Mouse (Mus musculus): ENCODE measurements at regions not wholly inside any gene's neighbourhood (a gene's known extent, or its start where the extent isn't known, plus 50 kb on each side); places are given as distances from the start of the nearest gene placed in this dataset.

DNA sequence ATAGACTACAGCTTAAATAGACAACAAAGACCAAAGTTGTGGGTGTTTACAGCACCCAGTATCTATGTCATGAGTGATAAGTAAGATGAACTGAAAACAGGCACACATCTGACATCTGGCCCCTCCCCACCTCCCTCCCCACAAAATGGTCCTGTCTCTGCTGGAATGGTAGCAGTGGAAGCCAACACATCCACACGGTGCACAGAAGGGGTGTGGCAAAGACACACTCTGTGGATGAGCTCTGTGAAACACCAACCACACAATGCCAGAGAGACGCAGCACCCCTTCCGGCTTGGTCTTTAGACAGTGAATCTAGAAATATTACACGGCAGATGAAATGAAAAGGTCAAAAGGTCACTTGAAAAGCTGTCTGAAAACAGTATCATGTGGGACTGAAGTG is 85.6 kb downstream of the Fgf18 start:
- Histone ChIP-seq H3K4me2 (ENCODE audit: low read length) (no peak overlapping the region), H3K27me3 (ENCODE audit: control insufficient read depth, insufficient read depth, low read length) (no peaks in the 10 kb centered on the region), H3K4me3 (ENCODE audit: control insufficient read depth in 1 of 2, insufficient read depth in 1 of 2, low read depth in 1 of 2, low read length in 2 of 2) (no peak overlapping the region), H3K36me3 (ENCODE audit: control insufficient read depth, insufficient read depth, low read length) (no peaks in the 10 kb centered on the region), H3K9ac (ENCODE audit: low read length) (no peak overlapping the region), H3K4me1 (ENCODE audit: control insufficient read depth in 2 of 2, insufficient read depth in 2 of 2, low read length in 2 of 2) (no peaks in the 10 kb centered on the region), H3K9me3 (ENCODE audit: control insufficient read depth, low read length) (peaks cover 5% of the 10 kb centered on the region), H3K27ac (replicated peaks in 1 of 2; ENCODE audit: control insufficient read depth in 1 of 2, insufficient read depth in 1 of 2, low read depth in 2 of 2, low read length in 2 of 2) (no peak overlapping the region)
- ATAC-seq (ENCODE audit: insufficient number of reproducible peaks, insufficient read depth, low FRiP score, low read depth): no peak
- 80% methylated on average over 4 of the region's 4 CpGs for WGBS

DNA sequence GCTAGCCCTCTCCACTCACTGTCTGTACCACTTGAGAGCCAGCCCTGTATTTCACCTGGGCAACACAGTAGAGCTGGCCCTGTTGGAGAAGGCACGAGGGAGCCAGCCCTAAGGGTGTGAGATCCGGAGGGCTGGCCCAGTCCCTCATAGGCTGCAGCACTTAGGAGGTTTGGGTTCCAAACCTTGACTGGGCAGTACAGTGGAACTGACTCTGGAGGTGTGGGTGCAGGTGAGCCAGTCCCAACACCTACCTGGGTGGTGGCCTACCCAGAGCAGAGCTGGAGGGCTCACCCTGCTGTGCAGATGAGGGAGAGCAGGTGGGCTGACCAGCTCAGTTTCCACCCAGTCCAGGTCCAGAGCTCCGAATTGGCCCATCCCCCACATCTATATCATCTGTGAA is 86.8 kb downstream of the Fgf18 start:
- ATAC-seq (ENCODE audit: insufficient number of reproducible peaks, insufficient read depth, low FRiP score, low read depth): no peak

DNA sequence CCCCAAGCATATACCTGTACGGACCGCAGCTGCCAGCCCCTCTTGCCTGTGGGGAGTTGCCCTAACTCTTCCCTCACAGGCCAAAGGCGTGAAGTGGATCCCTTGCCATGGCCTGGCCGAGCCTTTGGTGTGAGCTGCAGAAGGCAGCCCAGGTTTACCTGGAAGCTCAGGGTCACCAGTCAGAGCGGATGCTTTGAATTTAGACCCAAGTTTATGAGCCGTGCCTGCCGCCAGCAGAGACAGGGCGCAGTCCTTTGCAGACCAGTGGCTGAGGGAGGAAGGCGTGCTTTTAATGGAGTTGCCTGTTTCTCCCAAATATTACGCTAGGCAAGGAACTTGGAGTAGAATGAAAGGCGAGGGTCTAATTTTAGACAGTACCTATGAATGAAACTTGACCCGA is 97.0 kb downstream of the Fgf18 start:
- Histone ChIP-seq H3K9ac (ENCODE audit: low read length) (no peak overlapping the region), H3K4me1 (ENCODE audit: control insufficient read depth in 2 of 2, insufficient read depth in 2 of 2, low read length in 2 of 2) (no peaks in the 10 kb centered on the region), H3K4me3 (ENCODE audit: control insufficient read depth in 1 of 2, insufficient read depth in 1 of 2, low read depth in 1 of 2, low read length in 2 of 2) (no peak overlapping the region), H3K9me3 (ENCODE audit: control insufficient read depth, low read length) (no peaks in the 10 kb centered on the region), H3K27me3 (ENCODE audit: control insufficient read depth, insufficient read depth, low read length) (no peaks in the 10 kb centered on the region), H3K36me3 (ENCODE audit: control insufficient read depth, insufficient read depth, low read length) (no peaks in the 10 kb centered on the region), H3K4me2 (ENCODE audit: low read length) (no peak overlapping the region), H3K27ac (replicated peaks in 1 of 2; ENCODE audit: control insufficient read depth in 1 of 2, insufficient read depth in 1 of 2, low read depth in 2 of 2, low read length in 2 of 2) (no peak overlapping the region)
- ATAC-seq (ENCODE audit: insufficient number of reproducible peaks, insufficient read depth, low FRiP score, low read depth): no peak
- 68% methylated on average over 12 of the region's 12 CpGs for WGBS

More for the DNA sequence above, 86.8 kb downstream of the Fgf18 start:
- no peaks in the 10 kb centered on the region for H3K27me3 ChIP-seq (ENCODE audit: control insufficient read depth, insufficient read depth, low read length)
- no peaks in the 10 kb centered on the region for H3K4me1 ChIP-seq (ENCODE audit: control insufficient read depth in 2 of 2, insufficient read depth in 2 of 2, low read length in 2 of 2)
- peaks cover 5% of the 10 kb centered on the region for H3K9me3 ChIP-seq (ENCODE audit: control insufficient read depth, low read length)
- no peak overlapping the region for H3K27ac ChIP-seq (replicated peaks in 1 of 2; ENCODE audit: control insufficient read depth in 1 of 2, insufficient read depth in 1 of 2, low read depth in 2 of 2, low read length in 2 of 2)
- no peak overlapping the region for H3K9ac ChIP-seq (ENCODE audit: low read length)
- H3K4me2 ChIP-seq (ENCODE audit: low read length): no peak overlapping the region
- H3K36me3 ChIP-seq (ENCODE audit: control insufficient read depth, insufficient read depth, low read length): no peaks in the 10 kb centered on the region
- H3K4me3 ChIP-seq (ENCODE audit: control insufficient read depth in 1 of 2, insufficient read depth in 1 of 2, low read depth in 1 of 2, low read length in 2 of 2): no peak overlapping the region
- 51% methylated on average over 3 of the region's 3 CpGs for WGBS

DNA sequence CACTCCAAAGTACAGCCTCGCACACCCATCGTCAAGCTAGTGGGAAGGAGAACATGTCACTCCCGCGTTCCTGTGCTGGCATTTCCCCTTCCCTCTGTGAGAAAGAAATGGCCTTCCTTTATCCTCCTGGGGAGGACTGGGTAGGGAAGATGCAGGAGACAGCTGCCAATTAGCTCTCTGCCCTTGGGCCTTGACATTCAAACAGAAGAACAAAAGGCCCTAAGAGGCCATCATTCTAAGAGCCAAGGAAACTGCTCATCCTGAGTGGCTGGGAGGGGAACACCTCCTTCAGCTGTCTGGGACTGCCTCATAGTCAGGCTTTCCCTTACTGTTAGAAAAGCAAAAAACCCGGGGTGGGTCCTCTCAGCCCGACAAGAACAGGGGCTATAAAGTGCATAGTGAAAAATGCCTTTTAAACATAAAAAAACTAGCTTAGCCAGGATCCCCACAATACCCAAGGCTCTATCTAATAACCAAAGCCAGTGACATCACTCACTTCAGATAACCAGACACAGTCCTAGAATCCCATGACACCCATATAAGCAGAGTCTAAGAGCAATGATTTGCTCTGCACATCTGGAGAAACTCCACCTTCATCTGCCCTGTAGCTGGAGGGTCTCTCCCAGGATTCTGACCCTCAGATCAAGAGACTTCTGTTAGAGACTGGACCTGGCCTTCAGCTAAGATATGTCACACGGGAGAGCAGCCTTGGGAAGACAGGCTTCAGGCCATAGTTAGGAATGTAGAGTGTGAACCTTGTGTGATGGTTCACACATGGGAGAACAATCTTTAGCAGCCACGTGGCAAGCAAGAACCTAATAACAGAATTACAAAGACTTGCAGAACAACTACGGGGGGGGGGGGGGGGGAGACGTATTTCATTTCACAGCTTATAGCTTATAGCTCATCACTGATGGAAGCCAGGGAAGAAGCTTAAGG is 107.1 kb downstream of the Fgf18 start:
- H3K27me3 ChIP-seq (ENCODE audit: control insufficient read depth, insufficient read depth, low read length): no peaks in the 10 kb centered on the region
- H3K27ac ChIP-seq (replicated peaks in 1 of 2; ENCODE audit: control insufficient read depth in 1 of 2, insufficient read depth in 1 of 2, low read depth in 2 of 2, low read length in 2 of 2): no peak overlapping the region
- ATAC-seq (ENCODE audit: insufficient number of reproducible peaks, insufficient read depth, low FRiP score, low read depth): no peak
- H3K36me3 ChIP-seq (ENCODE audit: control insufficient read depth, insufficient read depth, low read length): no peaks in the 10 kb centered on the region
- no peak overlapping the region for H3K9ac ChIP-seq (ENCODE audit: low read length)
- no peaks in the 10 kb centered on the region for H3K4me1 ChIP-seq (ENCODE audit: control insufficient read depth in 2 of 2, insufficient read depth in 2 of 2, low read length in 2 of 2)
- H3K9me3 ChIP-seq (ENCODE audit: control insufficient read depth, low read length): no peaks in the 10 kb centered on the region
- 80% methylated on average over 10 of the region's 10 CpGs for WGBS
- no peak overlapping the region for H3K4me3 ChIP-seq (ENCODE audit: control insufficient read depth in 1 of 2, insufficient read depth in 1 of 2, low read depth in 1 of 2, low read length in 2 of 2)
- no peak overlapping the region for H3K4me2 ChIP-seq (ENCODE audit: low read length)

DNA sequence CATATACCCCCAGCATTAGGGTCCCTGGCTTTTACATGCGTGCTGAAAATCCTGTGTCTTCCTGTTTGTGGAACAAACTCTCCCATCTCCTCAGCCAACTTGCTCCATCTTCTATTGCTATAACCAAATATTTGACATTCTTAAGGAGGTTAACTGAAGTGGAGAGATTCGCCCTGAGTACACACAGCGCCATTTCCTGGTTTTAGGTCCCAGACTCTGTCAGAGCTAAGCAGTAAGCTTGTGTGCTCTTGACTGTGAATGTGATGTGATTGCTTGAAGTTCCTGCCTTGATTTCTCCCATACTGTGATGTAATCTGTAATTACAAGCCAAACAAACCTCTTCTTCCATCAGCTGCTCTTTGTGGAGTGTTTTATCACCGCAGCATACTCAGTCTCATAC is 110.8 kb downstream of the Fgf18 start:
- H3K9ac ChIP-seq (ENCODE audit: low read length): no peak overlapping the region
- no peak for ATAC-seq (ENCODE audit: insufficient number of reproducible peaks, insufficient read depth, low FRiP score, low read depth)
- no peaks in the 10 kb centered on the region for H3K9me3 ChIP-seq (ENCODE audit: control insufficient read depth, low read length)
- 81% methylated on average over 4 of the region's 4 CpGs for WGBS
- no peak overlapping the region for H3K4me2 ChIP-seq (ENCODE audit: low read length)
- no peak overlapping the region for H3K27ac ChIP-seq (replicated peaks in 1 of 2; ENCODE audit: control insufficient read depth in 1 of 2, insufficient read depth in 1 of 2, low read depth in 2 of 2, low read length in 2 of 2)
- H3K4me3 ChIP-seq (ENCODE audit: control insufficient read depth in 1 of 2, insufficient read depth in 1 of 2, low read depth in 1 of 2, low read length in 2 of 2): no peak overlapping the region
- no peaks in the 10 kb centered on the region for H3K27me3 ChIP-seq (ENCODE audit: control insufficient read depth, insufficient read depth, low read length)
- no peaks in the 10 kb centered on the region for H3K4me1 ChIP-seq (ENCODE audit: control insufficient read depth in 2 of 2, insufficient read depth in 2 of 2, low read length in 2 of 2)
- H3K36me3 ChIP-seq (ENCODE audit: control insufficient read depth, insufficient read depth, low read length): no peaks in the 10 kb centered on the region

DNA sequence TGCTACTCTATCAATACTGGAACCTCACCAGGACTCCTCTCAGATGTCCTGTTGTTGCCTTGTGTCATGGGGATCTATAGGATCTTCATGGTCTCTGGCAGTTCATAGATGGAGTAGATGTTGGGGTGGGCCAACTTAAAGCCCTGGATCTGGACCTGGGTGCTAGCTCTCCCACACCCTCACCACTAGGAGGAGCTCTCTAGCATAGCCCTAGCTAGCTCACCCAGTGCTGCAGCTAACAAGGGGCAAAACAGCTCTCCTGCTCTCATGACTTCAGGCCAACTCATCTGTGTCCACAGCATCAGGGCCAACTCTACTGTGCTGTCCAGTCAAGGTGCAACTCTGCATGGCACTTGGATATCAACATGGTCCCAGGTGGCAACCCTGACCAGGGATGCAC is 118.3 kb downstream of the Fgf18 start:
- peaks cover 0 to 3% of the 10 kb centered on the region in 2 experiments; a peak in 1 of 4 replicates for H3K4me1 ChIP-seq (ENCODE audit: control insufficient read depth in 2 of 2, insufficient read depth in 2 of 2, low read length in 2 of 2)
- H3K36me3 ChIP-seq (ENCODE audit: control insufficient read depth, insufficient read depth, low read length): no peaks in the 10 kb centered on the region
- H3K9ac ChIP-seq (ENCODE audit: low read length): no peak overlapping the region
- no peak overlapping the region for H3K4me2 ChIP-seq (ENCODE audit: low read length)
- no peaks in the 10 kb centered on the region for H3K27me3 ChIP-seq (ENCODE audit: control insufficient read depth, insufficient read depth, low read length)
- no peak overlapping the region for H3K27ac ChIP-seq (replicated peaks in 1 of 2; ENCODE audit: control insufficient read depth in 1 of 2, insufficient read depth in 1 of 2, low read depth in 2 of 2, low read length in 2 of 2)
- ATAC-seq (ENCODE audit: insufficient number of reproducible peaks, insufficient read depth, low FRiP score, low read depth): no peak
- no peaks in the 10 kb centered on the region for H3K9me3 ChIP-seq (ENCODE audit: control insufficient read depth, low read length)
- no peak overlapping the region for H3K4me3 ChIP-seq (ENCODE audit: control insufficient read depth in 1 of 2, insufficient read depth in 1 of 2, low read depth in 1 of 2, low read length in 2 of 2)

DNA sequence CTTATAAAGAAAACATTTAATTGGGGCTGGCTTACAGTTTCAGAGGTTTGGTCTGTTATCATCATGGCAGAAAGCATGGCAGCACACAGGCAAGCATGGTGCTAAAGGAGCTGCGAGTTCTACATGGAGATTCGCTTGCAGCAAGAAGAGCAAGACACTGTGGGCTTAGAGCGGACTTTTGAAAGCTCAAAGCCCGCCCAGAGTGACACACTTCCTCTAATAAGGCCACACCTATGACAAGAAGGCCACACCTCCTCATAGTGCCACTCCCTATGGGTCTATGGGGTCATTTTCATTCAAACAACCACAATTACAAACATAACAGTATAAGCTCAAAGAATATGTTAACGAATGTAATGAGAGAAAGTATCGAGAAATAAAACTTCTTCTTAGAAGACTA is 120.1 kb downstream of the Fgf18 start:
- H3K9ac ChIP-seq (ENCODE audit: low read length): no peak overlapping the region
- 93% methylated on average over 6 of the region's 6 CpGs for WGBS
- H3K4me2 ChIP-seq (ENCODE audit: low read length): no peak overlapping the region
- H3K27ac ChIP-seq (replicated peaks in 1 of 2; ENCODE audit: control insufficient read depth in 1 of 2, insufficient read depth in 1 of 2, low read depth in 2 of 2, low read length in 2 of 2): no peak overlapping the region
- H3K4me1 ChIP-seq (ENCODE audit: control insufficient read depth in 2 of 2, insufficient read depth in 2 of 2, low read length in 2 of 2): peaks cover 0 to 3% of the 10 kb centered on the region in 2 experiments; a peak in 1 of 4 replicates
- no peaks in the 10 kb centered on the region for H3K36me3 ChIP-seq (ENCODE audit: control insufficient read depth, insufficient read depth, low read length)
- H3K27me3 ChIP-seq (ENCODE audit: control insufficient read depth, insufficient read depth, low read length): no peaks in the 10 kb centered on the region
- H3K9me3 ChIP-seq (ENCODE audit: control insufficient read depth, low read length): no peaks in the 10 kb centered on the region
- ATAC-seq (ENCODE audit: insufficient number of reproducible peaks, insufficient read depth, low FRiP score, low read depth): no peak
- no peak overlapping the region for H3K4me3 ChIP-seq (ENCODE audit: control insufficient read depth in 1 of 2, insufficient read depth in 1 of 2, low read depth in 1 of 2, low read length in 2 of 2)
